Mouse (Mus musculus) embryonic facial prominence, embryonic 13.5 days (tissue): Measurements from ENCODE around the gene Lpar5. TPM values are rescaled to one million over a fixed set of nuclear protein-coding genes. Genes with fewer than 3 reads are reported as not detected.
A peak's percentile ranks its signal among the peaks of the same experiment; 100 is the strongest.

ENCODE experiments used
- ATAC-seq: fragments of 200-750 bp; cut with Nextera tagmentation; 2 replicates; pipeline ENCODE4 v1.8.0; 2017; ENCODE audit warnings: low read depth; ENCODE audit not compliant: insufficient number of reproducible peaks, insufficient read depth, low FRiP score, low TSS enrichment
- H3K27ac ChIP-seq: fragments of 300-500 bp; sonication (generic); 2 replicates; pipeline ENCODE4 v1.5.1; 2015; ENCODE audit warnings: moderate library complexity, mild to moderate bottlenecking, inconsistent platforms
- H3K27me3 ChIP-seq: fragments of 300-500 bp; sonication (generic); 2 replicates; pipeline ENCODE4 v1.6.1; 2015; ENCODE audit warnings: mild to moderate bottlenecking, inconsistent platforms
- H3K36me3 ChIP-seq: fragments of 300-500 bp; sonication (generic); 2 replicates; pipeline ENCODE4 v1.6.1; 2015; ENCODE audit warnings: mild to moderate bottlenecking, inconsistent platforms
- H3K4me1 ChIP-seq: fragments of 300-500 bp; sonication (generic); 2 replicates; pipeline ENCODE4 v1.6.1; 2015; ENCODE audit warnings: inconsistent platforms
- H3K4me2 ChIP-seq: fragments of 300-500 bp; sonication (generic); 2 replicates; pipeline ENCODE4 v1.6.1; 2015; ENCODE audit warnings: moderate library complexity, mild to moderate bottlenecking, inconsistent platforms
- H3K4me3 ChIP-seq: fragments of 300-500 bp; sonication (generic); 2 replicates; pipeline ENCODE4 v1.5.1; 2015; ENCODE audit warnings: mild to moderate bottlenecking, inconsistent platforms
- H3K9ac ChIP-seq: fragments of 300-500 bp; sonication (generic); 2 replicates; pipeline ENCODE4 v1.6.1; 2015; ENCODE audit warnings: mild to moderate bottlenecking, inconsistent platforms
- H3K9me3 ChIP-seq: fragments of 300-500 bp; sonication (generic); 2 replicates; pipeline ENCODE4 v1.6.1; 2016; ENCODE audit warnings: inconsistent platforms
- WGBS: fragments of 180-500 bp; shearing (Covaris S2); methylation state at CpG from one replicate; pipeline ENCODE4 v1.1.7; 2015; ENCODE audit warnings: mixed read lengths; 5-methylcytosine and 5-hydroxymethylcytosine counted together
- polyA plus RNA-seq: library from polyadenylated mRNA; unstranded; fragments of >200 nt; fragmentation: Nextera tagmentation; extraction: Ambion mirVana; gene quantifications from 2 replicates; pipeline ENCODE4 v1.2.1, GENCODE M21; 2015

The Lpar5 gene
- polyA plus RNA-seq, 1 experiment from 2014 or later: 0.97 TPM

DNA sequence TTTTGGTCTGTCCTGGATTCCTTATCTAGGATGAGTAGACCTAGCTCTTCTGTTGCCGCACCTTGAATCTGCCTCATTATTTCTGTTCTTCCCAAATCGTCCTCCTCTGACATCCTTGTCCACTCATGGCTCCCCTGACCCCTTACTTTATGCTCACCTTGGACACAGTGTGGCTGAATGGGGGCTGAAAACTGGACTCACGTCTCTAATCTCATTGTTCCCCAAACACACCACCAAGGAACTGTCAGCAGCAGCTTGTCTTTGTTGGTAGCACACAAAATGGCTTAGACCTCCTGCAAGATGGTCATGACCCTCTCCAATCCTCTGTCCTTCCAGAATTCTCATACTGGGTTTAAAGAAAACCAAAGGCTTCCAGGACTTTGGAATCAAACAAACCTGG is 20.2 kb downstream of the Lpar5 start:
- WGBS: 81% methylated on average over 3 of the region's 3 CpGs
- H3K4me3 ChIP-seq: no peak overlapping the region
- H3K9me3 ChIP-seq: no peaks in the 10 kb centered on the region
- H3K36me3 ChIP-seq: no peaks in the 10 kb centered on the region
- H3K27ac ChIP-seq: peak overlapping the region; percentile 97
- no peak for ATAC-seq
- H3K4me1 ChIP-seq: peaks cover 30% of the 10 kb centered on the region
- no peak overlapping the region for H3K4me2 ChIP-seq
- H3K9ac ChIP-seq: no peak overlapping the region
- no peaks in the 10 kb centered on the region for H3K27me3 ChIP-seq

DNA sequence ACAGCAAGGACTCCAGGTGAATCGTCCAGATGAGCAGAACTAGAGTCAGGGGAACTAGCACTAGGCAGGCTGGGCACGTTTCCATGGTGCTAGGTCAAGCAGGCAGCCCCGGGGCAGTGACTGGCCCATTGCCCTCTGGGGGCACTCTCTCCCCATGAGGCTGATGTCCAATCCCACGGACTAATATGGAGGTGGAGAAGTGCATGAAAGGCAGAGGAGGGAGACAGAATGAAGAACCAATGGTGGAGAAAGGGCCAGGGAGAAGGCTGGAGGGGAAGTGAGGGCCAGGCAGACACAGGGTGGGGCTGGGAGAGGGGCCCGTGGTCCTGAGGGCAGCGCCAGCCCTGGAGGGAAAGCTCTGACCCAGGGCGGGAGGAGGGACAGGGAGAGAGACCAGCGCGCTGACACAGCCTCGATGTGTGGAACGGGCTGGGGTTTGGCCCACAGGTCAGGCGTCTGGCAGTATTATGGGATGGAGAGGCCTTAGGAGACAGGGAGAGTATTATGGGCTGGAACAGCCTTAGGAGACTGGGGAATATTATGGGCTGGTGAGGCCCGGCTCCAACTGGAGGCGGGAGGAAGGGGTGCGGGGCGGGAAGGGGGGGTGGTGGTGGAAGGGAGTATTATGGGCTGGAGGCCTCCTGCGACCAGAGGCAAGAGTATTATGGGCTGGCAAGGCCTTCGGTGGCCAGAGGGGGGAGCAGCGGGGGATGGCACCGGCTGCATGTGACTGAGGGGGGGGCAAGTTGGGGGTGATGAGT is 21.0 kb downstream of the Lpar5 start:
- Histone ChIP-seq H3K27ac (peak overlapping the region; percentile 97), H3K27me3 (no peaks in the 10 kb centered on the region), H3K4me2 (peak overlapping the region; percentile 58), H3K9ac (peak overlapping the region; percentile 59), H3K4me3 (peak overlapping the region; percentile 6; the same call in 1 of the 2 replicates), H3K4me1 (peaks cover 30% of the 10 kb centered on the region), H3K36me3 (no peaks in the 10 kb centered on the region), H3K9me3 (no peaks in the 10 kb centered on the region)
- WGBS: 3% methylated on average over 18 of the region's 20 CpGs
- peak; percentile 81 for ATAC-seq

DNA sequence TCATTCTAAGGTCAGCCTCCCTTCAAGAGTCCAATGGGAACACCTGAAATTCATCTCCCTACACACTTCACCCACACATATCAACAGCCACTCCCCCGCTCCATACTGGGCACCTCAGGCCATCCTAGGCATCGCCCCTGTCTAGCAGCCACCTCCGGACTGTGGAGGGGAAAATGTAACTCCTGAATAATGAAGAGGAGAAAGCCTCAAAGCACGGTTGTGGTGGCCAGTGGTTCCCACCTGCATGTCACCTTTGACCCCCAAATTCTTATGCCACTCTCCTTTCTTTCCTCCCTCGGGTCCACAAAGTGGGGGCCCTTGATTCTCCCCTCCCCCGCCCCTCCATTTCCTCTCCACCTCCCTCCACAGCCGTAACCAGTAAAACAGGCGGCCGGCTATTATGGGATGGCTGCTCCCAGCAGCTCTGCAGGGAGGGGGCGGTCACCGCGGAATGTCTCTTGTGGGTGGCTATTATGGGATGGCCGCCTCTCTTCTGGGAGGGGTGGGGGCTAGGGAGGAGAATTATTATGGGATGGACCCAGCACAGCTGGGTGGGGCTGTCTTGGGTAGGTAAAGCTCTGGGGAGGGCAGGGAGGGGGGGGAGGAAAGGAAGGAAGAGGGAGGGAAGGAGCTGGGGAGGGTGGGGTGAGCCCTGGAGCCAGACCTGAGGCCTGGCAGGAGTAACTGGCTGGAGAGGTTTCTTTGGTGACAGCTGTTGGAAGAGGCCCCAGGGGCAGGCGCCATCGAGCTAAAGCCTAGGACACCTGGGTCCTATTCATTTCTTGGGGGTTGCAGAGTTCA is 22.0 kb downstream of the Lpar5 start:
- Histone ChIP-seq H3K4me1 (peaks cover 27% of the 10 kb centered on the region), H3K4me2 (peak overlapping the region; percentile 58), H3K9me3 (no peaks in the 10 kb centered on the region), H3K4me3 (peak overlapping the region; percentile 18), H3K9ac (peak overlapping the region; percentile 66), H3K27ac (peak overlapping the region; percentile 97), H3K27me3 (no peaks in the 10 kb centered on the region), H3K36me3 (no peaks in the 10 kb centered on the region)
- peak; percentile 66 for ATAC-seq
- 3% methylated on average over 15 of the region's 15 CpGs for WGBS

DNA sequence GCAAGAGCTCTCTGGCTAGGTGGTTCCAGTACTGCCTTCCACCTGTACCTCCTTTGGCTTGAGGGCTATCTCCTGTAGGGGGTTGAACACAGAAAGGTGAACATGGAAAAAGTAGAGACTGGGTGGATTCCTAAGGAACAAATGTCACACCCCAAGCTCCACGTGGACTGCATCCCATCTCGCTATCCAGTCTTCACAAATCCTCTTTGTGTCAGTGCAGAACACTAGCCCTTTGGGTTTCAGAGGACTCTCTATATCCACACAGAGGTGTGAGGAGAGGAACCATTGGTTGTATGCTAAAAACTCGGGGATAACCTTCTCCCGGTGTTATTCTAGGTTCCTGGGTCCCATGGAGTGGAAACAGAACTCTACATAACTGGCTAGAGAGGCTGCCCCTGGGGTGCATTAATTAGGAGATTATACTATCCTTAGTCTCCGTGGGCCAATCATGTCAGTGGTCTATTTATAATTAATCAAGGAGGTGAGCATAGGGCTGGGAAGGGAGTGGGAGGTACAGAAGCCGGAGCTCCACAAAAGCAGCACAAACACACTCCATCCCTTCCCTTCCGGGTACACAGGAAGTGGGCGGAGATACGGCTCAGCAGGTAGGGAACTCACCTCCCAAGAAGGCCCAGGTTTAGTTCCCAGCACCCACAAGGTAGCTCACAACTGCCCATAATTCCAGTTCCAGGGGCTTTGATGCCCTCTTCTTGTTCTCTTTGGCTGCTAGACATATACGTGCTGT is 22.8 kb downstream of the Lpar5 start:
- H3K4me3 ChIP-seq: 0 out of 2 replicates have a peak overlapping the region, but pooled peaks have one; percentile 18
- peak overlapping the region; percentile 58 for H3K4me2 ChIP-seq
- no peak for ATAC-seq
- H3K27ac ChIP-seq: peak overlapping the region; percentile 97
- H3K9me3 ChIP-seq: no peaks in the 10 kb centered on the region
- H3K27me3 ChIP-seq: no peaks in the 10 kb centered on the region
- 60% methylated on average over 10 of the region's 10 CpGs for WGBS
- H3K4me1 ChIP-seq: peaks cover 27% of the 10 kb centered on the region
- peak overlapping the region; percentile 66; the same call in 1 of the 2 replicates for H3K9ac ChIP-seq
- H3K36me3 ChIP-seq: no peaks in the 10 kb centered on the region

DNA sequence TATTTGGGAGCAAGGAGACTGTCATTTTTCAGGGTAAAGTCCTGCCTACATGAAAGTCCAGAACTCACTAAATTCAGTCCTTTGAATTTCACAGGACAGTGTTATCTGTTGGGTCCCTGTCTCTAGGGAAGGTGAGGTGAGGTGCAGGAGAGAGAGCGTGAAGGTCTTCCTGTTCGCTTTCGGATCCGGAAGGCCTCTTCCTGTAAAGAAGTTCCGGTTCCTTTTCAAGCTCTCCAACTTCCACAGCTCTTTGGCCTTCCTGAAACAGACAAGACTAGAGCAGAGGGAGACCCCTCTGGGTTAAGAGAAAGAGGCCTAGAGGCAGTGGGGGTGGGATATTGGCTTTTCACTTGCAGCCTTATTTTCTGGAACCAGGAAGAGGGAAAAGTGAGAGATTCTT is 24.7 kb downstream of the Lpar5 start:
- H3K36me3 ChIP-seq: no peaks in the 10 kb centered on the region
- no peak for ATAC-seq
- no peak overlapping the region for H3K4me2 ChIP-seq
- no peaks in the 10 kb centered on the region for H3K9me3 ChIP-seq
- H3K27me3 ChIP-seq: no peaks in the 10 kb centered on the region
- H3K9ac ChIP-seq: no peak overlapping the region
- peak overlapping the region; percentile 16; the same call in 1 of the 2 replicates for H3K27ac ChIP-seq
- WGBS: 92% methylated on average over 5 of the region's 5 CpGs
- H3K4me3 ChIP-seq: no peak overlapping the region
- H3K4me1 ChIP-seq: peaks cover 27% of the 10 kb centered on the region

DNA sequence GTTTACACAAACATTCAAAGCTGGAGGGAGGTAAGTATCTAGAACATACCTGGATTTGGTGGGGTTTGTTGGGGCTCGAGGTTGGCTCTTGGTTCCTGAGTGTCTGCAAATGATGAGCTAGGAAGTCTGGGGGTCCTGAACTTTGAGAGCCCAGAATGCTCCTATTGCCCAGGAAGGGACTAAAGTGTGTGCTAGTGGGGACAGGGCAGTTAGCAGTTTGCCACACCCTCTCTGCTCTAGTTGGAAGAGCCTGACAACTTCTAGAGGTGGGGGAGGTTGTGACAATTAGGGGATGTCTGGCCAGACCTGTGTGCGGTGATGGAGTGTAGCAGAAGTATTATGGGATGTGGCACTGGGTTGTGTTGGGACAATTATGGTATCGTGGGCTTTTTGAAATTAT is 27.1 kb downstream of the Lpar5 start:
- H3K9ac ChIP-seq: no peak overlapping the region
- WGBS: 54% methylated on average over 3 of the region's 3 CpGs
- peak overlapping the region; percentile 94 for H3K27ac ChIP-seq
- no peaks in the 10 kb centered on the region for H3K27me3 ChIP-seq
- H3K4me3 ChIP-seq: no peak overlapping the region
- H3K4me2 ChIP-seq: no peak overlapping the region
- H3K4me1 ChIP-seq: peaks cover 34% of the 10 kb centered on the region
- ATAC-seq: no peak
- no peaks in the 10 kb centered on the region for H3K9me3 ChIP-seq
- peaks cover 19% of the 10 kb centered on the region for H3K36me3 ChIP-seq

DNA sequence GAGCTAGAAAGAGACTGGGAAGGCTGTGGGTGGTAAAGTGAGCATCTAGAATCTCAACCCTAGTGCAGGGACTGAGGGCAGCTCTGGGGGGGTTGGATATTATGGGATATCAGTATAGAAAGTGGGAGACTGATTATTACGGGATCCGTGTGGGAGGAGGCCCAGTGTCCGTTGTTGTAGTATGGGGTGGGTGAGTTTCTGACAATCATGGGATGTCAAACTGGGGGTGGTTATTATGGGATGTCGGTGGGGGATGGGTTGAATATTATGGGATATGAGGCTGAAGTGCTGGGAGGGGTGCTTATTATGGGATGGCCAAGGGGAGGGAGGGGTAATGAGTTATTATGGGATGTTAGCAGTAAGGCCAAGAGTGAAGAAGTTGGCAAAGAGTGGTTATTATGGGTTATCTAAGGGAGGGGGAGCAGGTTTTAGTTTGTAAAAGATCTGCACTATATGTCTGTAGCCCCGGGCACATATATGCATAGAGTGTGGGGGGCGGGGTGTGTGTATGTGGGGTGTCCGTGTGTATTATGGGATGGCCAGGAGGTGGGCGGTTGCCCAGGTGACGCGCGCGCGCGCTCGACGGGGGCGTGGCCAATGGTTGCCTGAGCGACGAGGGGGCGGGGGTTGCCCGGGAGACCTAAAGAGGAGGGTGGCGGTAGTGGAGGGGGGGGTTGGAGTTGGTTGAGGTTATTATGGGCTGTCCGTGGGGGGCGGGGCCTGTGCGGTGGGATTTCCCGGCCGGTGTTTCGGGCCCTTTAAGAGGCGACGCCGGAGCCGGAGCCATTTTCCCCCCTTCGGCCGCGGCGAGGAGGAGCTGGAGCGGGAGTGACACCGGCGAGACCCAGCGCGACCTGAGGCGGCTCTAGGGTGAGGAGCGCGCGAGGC is 27.9 kb downstream of the Lpar5 start, which contains the start of gene Chd4:
TSS of gene Chd4 (plus strand) at position 591 of the 888 bp plus-strand sequence.
- H3K9me3 ChIP-seq: no peaks in the 10 kb centered on the region
- H3K4me3 ChIP-seq: peak within 1 kb of the TSS; percentile 96
- peaks cover 27% of the 10 kb centered on the region for H3K36me3 ChIP-seq
- peak within 1 kb of the TSS; percentile 94 for H3K27ac ChIP-seq
- peak; percentile 74 for ATAC-seq
- WGBS: 3% methylated on average over 29 of the region's 45 CpGs
- peak within 1 kb of the TSS; percentile 93 for H3K4me2 ChIP-seq
- peaks cover 32% of the 10 kb centered on the region for H3K4me1 ChIP-seq
- peak within 1 kb of the TSS; percentile 93 for H3K9ac ChIP-seq
- no peaks in the 10 kb centered on the region for H3K27me3 ChIP-seq

DNA sequence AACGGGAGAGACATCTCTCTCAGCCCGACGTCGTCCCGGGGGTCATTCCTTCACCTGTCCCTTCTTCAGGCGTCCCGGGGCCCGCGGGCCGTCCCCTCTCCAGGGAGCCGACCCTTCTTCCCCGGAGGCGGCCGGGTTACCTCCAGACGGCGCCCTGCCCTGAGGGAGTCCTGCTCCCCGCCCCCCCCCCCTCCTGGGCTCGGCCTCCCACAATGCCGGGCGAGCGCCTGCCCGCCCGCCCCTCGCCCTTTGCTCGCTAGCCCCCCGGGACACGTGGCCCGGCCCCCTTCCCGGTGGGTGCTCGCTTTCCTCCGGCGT is 28.5 kb downstream of the Lpar5 start:
- no peaks in the 10 kb centered on the region for H3K27me3 ChIP-seq
- WGBS: 1% methylated on average over 24 of the region's 32 CpGs
- peak overlapping the region; percentile 93 for H3K9ac ChIP-seq
- peaks cover 33% of the 10 kb centered on the region for H3K36me3 ChIP-seq
- peak overlapping the region; percentile 94 for H3K27ac ChIP-seq
- H3K4me1 ChIP-seq: peaks cover 31% of the 10 kb centered on the region
- 0 out of 2 replicates have a peak, but pooled peaks have one; percentile 1 for ATAC-seq
- H3K4me2 ChIP-seq: peak overlapping the region; percentile 93
- peak overlapping the region; percentile 96 for H3K4me3 ChIP-seq
- no peaks in the 10 kb centered on the region for H3K9me3 ChIP-seq

DNA sequence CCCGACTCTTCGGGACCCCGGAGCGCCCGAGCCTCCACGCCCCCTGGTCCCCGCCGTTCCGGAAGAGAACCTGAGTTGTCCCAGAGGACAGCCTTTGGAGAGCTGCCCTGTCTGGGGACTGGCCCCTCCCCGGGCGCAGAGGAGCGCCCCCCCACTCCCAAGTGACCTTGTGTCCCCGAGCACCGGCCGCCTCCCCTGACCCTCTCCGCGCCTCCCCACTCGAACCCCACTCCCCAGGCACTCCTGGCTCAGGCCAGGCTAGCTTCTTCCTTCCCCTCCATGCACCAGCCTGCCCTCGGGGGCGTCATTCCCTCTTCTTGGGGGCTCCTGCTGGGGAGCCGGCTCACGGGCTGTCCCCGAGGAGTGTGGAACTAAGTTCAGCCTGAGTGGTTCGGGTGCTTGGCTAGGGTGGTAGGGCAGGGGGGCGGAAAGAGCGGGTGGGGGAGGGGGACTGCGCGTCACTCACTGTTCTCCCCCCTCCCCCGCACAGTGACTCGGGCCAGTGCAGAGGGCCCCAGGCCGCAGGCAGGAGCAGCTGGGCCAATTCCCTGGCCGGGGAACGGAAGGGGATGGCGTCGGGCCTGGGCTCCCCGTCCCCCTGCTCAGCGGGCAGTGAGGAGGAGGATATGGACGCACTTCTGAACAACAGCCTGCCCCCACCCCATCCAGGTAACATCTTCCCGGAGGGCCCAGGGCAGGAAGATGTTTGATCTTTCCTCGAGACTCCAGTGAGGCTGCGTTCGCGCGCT is 29.1 kb downstream of the Lpar5 start:
- under 1% methylated on average over 42 of the region's 44 CpGs for WGBS
- Histone ChIP-seq H3K4me1 (peaks cover 31% of the 10 kb centered on the region), H3K9me3 (no peaks in the 10 kb centered on the region), H3K4me2 (peak overlapping the region; percentile 93), H3K4me3 (peak overlapping the region; percentile 96), H3K36me3 (peaks cover 38% of the 10 kb centered on the region), H3K27me3 (no peaks in the 10 kb centered on the region), H3K27ac (peak overlapping the region; percentile 94), H3K9ac (peak overlapping the region; percentile 93)
- peak; percentile 17 for ATAC-seq

DNA sequence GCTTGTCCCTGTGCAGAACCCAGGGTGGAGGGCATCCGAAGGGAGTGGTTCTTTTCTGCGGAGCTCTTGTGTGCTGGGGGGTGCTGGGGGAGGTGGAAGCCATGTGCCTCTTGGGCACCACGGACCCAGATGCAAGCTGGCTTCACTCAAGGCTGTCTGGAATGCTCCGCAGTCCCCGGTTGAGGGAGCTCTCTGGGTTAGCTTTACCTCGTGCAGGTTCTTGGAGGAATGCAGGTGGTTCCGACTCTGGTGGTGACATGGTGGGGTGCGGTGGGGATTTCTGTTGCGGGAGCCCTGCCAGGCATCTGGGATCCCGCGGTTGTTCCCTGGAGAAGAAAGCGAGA is 29.6 kb downstream of the Lpar5 start:
- H3K4me2 ChIP-seq: peak overlapping the region; percentile 93
- H3K9ac ChIP-seq: peak overlapping the region; percentile 93
- H3K4me3 ChIP-seq: peak overlapping the region; percentile 96
- H3K9me3 ChIP-seq: no peaks in the 10 kb centered on the region
- no peak for ATAC-seq
- peaks cover 43% of the 10 kb centered on the region for H3K36me3 ChIP-seq
- H3K4me1 ChIP-seq: peaks cover 31% of the 10 kb centered on the region
- peak overlapping the region; percentile 94 for H3K27ac ChIP-seq
- WGBS: 1% methylated on average over 12 of the region's 12 CpGs
- no peaks in the 10 kb centered on the region for H3K27me3 ChIP-seq
